9 mouse cellular contexts compared by ENCODE assay signal in genomic region chr1:135108611-135109010, GRCm38 (mm10). TPM values are rescaled to one million over a fixed set of nuclear protein-coding genes. Genes with fewer than 3 reads are reported as not detected.
DNase-seq lines count a peak whose midpoint lies in the region; ATAC-seq and TF ChIP-seq lines count a peak whose summit lies in the region.
"Had no signal": no experiment of that assay in that cellular context is flagged by ENCODE, and none has a peak within 500 bp of the region (broad histone marks: within the 10 kb centered on the region; RNA-seq: fewer than 3 reads in every experiment).

No protein-coding gene starts in this region.

- 59% methylated on average over 6 of the region's 6 CpGs for WGBS in cerebellum, adult 2 months
- 35% methylated on average over 6 of the region's 6 CpGs for WGBS in liver, postnatal 0 days (ENCODE audit: insufficient replicate concordance)

- no peak overlapping the region for H3K9ac ChIP-seq in liver, postnatal 0 days (replicated peaks)
- H3K9ac ChIP-seq: hindbrain, embryonic 15.5 days had no signal

- no peak for ATAC-seq in liver, postnatal 0 days
- ATAC-seq in erythroid progenitor cell, adult 5-6 weeks (replicated peaks; ENCODE audit: low FRiP score, poor library complexity, severe bottlenecking): no peak

- no peaks in the 10 kb centered on the region for H3K4me1 ChIP-seq in cerebellum, adult 2 months (ENCODE audit: control insufficient read depth, insufficient read depth, low read length)
- H3K4me1 ChIP-seq in liver, postnatal 0 days (ENCODE audit: insufficient read depth): 0 out of 2 replicates have a peak, but pooled peaks cover 2% of the 10 kb centered on the region

- no peaks in the 10 kb centered on the region for H3K9me3 ChIP-seq in liver, postnatal 0 days (ENCODE audit: low read length)
- H3K9me3 ChIP-seq: hindbrain, embryonic 15.5 days had no signal

- intact Hi-C loops in left cerebral cortex, adult 2 months (cut with DNase I): loop anchor here (5.0 kb wide), 1 partner anchor 136 kb away; no protein-coding TSS in a partner anchor

- no peak overlapping the region for H3K4me3 ChIP-seq in cerebellum, adult 2 months (replicated peaks; ENCODE audit: insufficient read depth, low read depth, low read length)
- no peak overlapping the region for H3K4me3 ChIP-seq in left cerebral cortex, adult 2 months
- H3K4me3 ChIP-seq in liver, postnatal 0 days (ENCODE audit: low read depth, low read length): no peak overlapping the region
- H3K4me3 ChIP-seq: hindbrain, embryonic 15.5 days had no signal

- peaks cover 4% of the 10 kb centered on the region; the same call in 1 of the 2 replicates for H3K27me3 ChIP-seq in cerebellum, adult 2 months (ENCODE audit: control insufficient read depth, insufficient read depth, low read length)
- peaks cover 32% of the 10 kb centered on the region for H3K27me3 ChIP-seq in liver, postnatal 0 days (ENCODE audit: insufficient read depth, low read length)

- DNase-seq in cerebellum, adult 2 months: no peak
- no peak for DNase-seq in cerebellum, adult 11 months
- no peak for DNase-seq in left cerebral cortex, adult 2 months (ENCODE audit: extremely low spot score in 1 of 2, low spot score in 2 of 2)
- no peak for DNase-seq in left cerebral cortex, adult 9 months (ENCODE audit: low spot score in 2 of 2)
- DNase-seq in brain, adult 2 months (ENCODE audit: low read depth, low spot score): peak; percentile 33
- peak; percentile 49 for DNase-seq in liver, postnatal 0 days
- DNase-seq in frontal cortex, postnatal 36 days (ENCODE audit: low spot score in 2 of 2): no peak

- H3K27ac ChIP-seq in cerebellum, adult 2 months (ENCODE audit: insufficient read depth, low read length): no peak overlapping the region
- H3K27ac ChIP-seq in left cerebral cortex, adult 2 months: no peak overlapping the region
- no peak overlapping the region for H3K27ac ChIP-seq in liver, postnatal 0 days (ENCODE audit: low read depth)
- H3K27ac ChIP-seq: hindbrain, embryonic 15.5 days had no signal

- no peak for TF ChIP-seq EP300 in liver, postnatal 0 days (IDR thresholded peaks at IDR 0.05; ENCODE audit: low read depth)

- no peak for TF ChIP-seq POLR2A in cerebellum, adult 2 months (IDR thresholded peaks at IDR 0.05; ENCODE audit: borderline replicate concordance, insufficient read depth, low read length)

- peak; percentile 73 for TF ChIP-seq CTCF in cerebellum, adult 2 months (IDR thresholded peaks at IDR 0.05; ENCODE audit: borderline replicate concordance, insufficient read depth, low read depth, low read length)
- TF ChIP-seq CTCF in left cerebral cortex, adult 2 months (IDR thresholded peaks at IDR 0.05): peak; percentile 52
- TF ChIP-seq CTCF in liver, postnatal 0 days (IDR thresholded peaks at IDR 0.05; ENCODE audit: low read depth): peak; percentile 80

- no peak overlapping the region for H3K4me2 ChIP-seq in liver, postnatal 0 days (ENCODE audit: low read depth, low read length)
- H3K4me2 ChIP-seq: hindbrain, embryonic 15.5 days had no signal

- no peaks in the 10 kb centered on the region for H3K36me3 ChIP-seq in liver, postnatal 0 days (replicated peaks; ENCODE audit: insufficient read depth, low read length)
- H3K36me3 ChIP-seq: hindbrain, embryonic 15.5 days had no signal

RNA-seq across cellular contexts. Expression of gene Lgr6, which starts 3.5 kb away (rescaled TPM):
- polyA plus RNA-seq in cerebellum, adult 2 months (2012; rRNA removed): 2.9 and 3.0 TPM in 2 replicates
- total RNA-seq in left cerebral cortex, adult 2 months (2021): 1 to 10 TPM; 1.6 to 1.9 TPM
- polyA plus RNA-seq in liver, postnatal 0 days (2015; fragmentation: Nextera tagmentation; extraction: Ambion mirVana): 0.06 and 0.32 TPM in 2 replicates
- total RNA-seq in erythroid progenitor cell, adult 5-6 weeks (2015; ENCODE audit: low replicate concordance): not detected in 2 replicates
- not detected in 2 replicates for total RNA-seq in erythroid progenitor cell, adult 5-6 weeks (2017; ENCODE audit: low replicate concordance)

RNA-seq across cellular contexts. Expression of gene Ptpn7, which starts 23.9 kb away (rescaled TPM):
- polyA plus RNA-seq in cerebellum, adult 2 months (2012; rRNA removed): 0.25 and 0.29 TPM in 2 replicates
- total RNA-seq in left cerebral cortex, adult 2 months (2021): under 1 TPM; 0.09 to 0.37 TPM
- 5.4 and 6.7 TPM in 2 replicates for polyA plus RNA-seq in liver, postnatal 0 days (2015; fragmentation: Nextera tagmentation; extraction: Ambion mirVana)
- 8.3 and 12.2 TPM in 2 replicates for total RNA-seq in erythroid progenitor cell, adult 5-6 weeks (2015; ENCODE audit: low replicate concordance)
- total RNA-seq in erythroid progenitor cell, adult 5-6 weeks (2017; ENCODE audit: low replicate concordance): 10.8 and 11.9 TPM in 2 replicates

RNA-seq across cellular contexts. Expression of gene Arl8a, which starts 38.0 kb away (rescaled TPM):
- polyA plus RNA-seq in cerebellum, adult 2 months (2012; rRNA removed): 285 and 297 TPM in 2 replicates
- 100 to 1,000 TPM; 262 to 263 TPM for total RNA-seq in left cerebral cortex, adult 2 months (2021)
- 11.3 and 12.5 TPM in 2 replicates for polyA plus RNA-seq in liver, postnatal 0 days (2015; fragmentation: Nextera tagmentation; extraction: Ambion mirVana)
- total RNA-seq in erythroid progenitor cell, adult 5-6 weeks (2015; ENCODE audit: low replicate concordance): 19.3 and 21.3 TPM in 2 replicates
- 12.3 and 17.8 TPM in 2 replicates for total RNA-seq in erythroid progenitor cell, adult 5-6 weeks (2017; ENCODE audit: low replicate concordance)

RNA-seq across cellular contexts. Expression of gene Gpr37l1, which starts 58.9 kb away (rescaled TPM):
- 555 and 600 TPM in 2 replicates for polyA plus RNA-seq in cerebellum, adult 2 months (2012; rRNA removed)
- total RNA-seq in left cerebral cortex, adult 2 months (2021): 100 to 1,000 TPM; 168 to 183 TPM
- not detected in 2 replicates for polyA plus RNA-seq in liver, postnatal 0 days (2015; fragmentation: Nextera tagmentation; extraction: Ambion mirVana)
- total RNA-seq in erythroid progenitor cell, adult 5-6 weeks (2015; ENCODE audit: low replicate concordance): not detected in 2 replicates
- not detected in 2 replicates for total RNA-seq in erythroid progenitor cell, adult 5-6 weeks (2017; ENCODE audit: low replicate concordance)

Comparison
In these comparisons a context has a peak if more than half of its experiments do, and no peak if none do; other contexts are left out.
1. DNase-seq: peak in brain, adult 2 months (single experiment) and liver, postnatal 0 days (single experiment); none in cerebellum, adult 2 months (0 of 2), cerebellum, adult 11 months (single experiment), left cerebral cortex, adult 2 months (0 of 2), left cerebral cortex, adult 9 months (0 of 2) and frontal cortex, postnatal 36 days (0 of 2).
2. RNA of gene Ptpn7, which starts 23.9 kb away (total RNA-seq): 8.3 to 12.2 TPM in erythroid progenitor cell, adult 5-6 weeks; 0.09 to 0.37 TPM in left cerebral cortex, adult 2 months; every median in the first group is over 4 times any median in the second.
3. RNA of gene Arl8a, which starts 38.0 kb away (total RNA-seq): 262 to 263 TPM in left cerebral cortex, adult 2 months; 12.3 to 21.3 TPM in erythroid progenitor cell, adult 5-6 weeks; every median in the first group is over 10 times any median in the second.
4. Peak in every context shown above with its lines, with median percentiles within 50 percentile points of each other: CTCF ChIP-seq.